Mouse (Mus musculus) left cerebral cortex, postnatal 25 days (tissue): ENCODE results near the gene Lipc. TPM values are rescaled to one million over a fixed set of nuclear protein-coding genes. Genes with fewer than 3 reads are reported as not detected.
"Not testable (repeated sequence)": the region's sequence is repeated elsewhere in the genome, so short reads cannot be mapped to it uniquely, and the experiment has no call there.

Experiments used
- DNase-seq, 2 experiments: peaks; one replicate each; pipeline ENCODE4 v3.0.0; 2022; ENCODE audit warnings: low spot score in 2 of 2, mixed read lengths in 1 of 2
- intact Hi-C: fragments of 180-260 bp; cut with DNase I; formaldehyde crosslinking; loops from one replicate; pipeline ENCODE4 v1.15.1; 2025
- total RNA-seq, 2 experiments: library from RNA; stranded (reverse); gene quantifications; 2 replicates each; pipeline ENCODE4 v1.2.3; 2021

Gene Lipc
- total RNA-seq, 2 experiments from 2014 or later = 0.37 TPM; not detected in 1

DNA sequence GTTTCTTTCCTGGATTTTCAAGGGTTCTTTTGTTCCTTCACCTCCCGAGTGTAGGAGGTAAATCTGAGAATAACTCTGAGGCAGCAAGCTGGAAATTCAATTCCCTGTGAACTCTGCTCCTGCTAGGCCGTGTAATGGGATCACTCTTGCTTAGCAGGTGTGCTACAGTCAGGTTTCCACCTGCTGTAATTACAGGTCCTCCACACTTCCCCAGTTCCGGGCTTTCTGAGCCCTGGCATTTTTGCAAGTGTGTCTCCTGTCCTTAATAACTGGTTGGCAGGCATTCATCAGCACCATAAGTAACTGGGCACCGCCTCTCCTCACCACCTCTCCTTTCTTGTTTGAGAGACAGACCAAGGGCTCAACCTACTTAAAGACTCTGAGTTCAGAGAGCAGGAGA, 76.5 kb downstream of the Lipc start:
- no peak for DNase-seq
- intact Hi-C loops = no loop called here

DNA sequence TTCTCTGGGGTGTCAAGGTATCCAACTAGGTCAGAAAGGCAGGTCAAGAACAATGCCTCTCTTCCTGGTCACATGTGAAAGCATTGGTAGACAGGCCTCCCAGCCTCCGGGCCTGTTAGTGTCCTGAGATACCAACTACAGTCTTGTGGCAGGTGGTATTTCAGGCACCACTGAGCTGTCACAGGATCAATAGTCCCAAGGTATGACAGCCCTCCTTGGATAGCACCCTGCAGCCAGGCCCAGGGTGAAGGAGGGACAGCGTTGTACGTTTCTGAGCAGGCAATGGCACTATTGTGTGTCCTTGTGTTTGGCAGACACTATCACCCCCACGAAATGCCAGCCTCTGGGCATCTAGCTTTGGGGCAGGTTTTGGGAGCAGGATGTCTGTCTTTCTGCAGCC, 77.0 kb downstream of the Lipc start:
- intact Hi-C loops = no loop called here
- DNase-seq = no peak

DNA sequence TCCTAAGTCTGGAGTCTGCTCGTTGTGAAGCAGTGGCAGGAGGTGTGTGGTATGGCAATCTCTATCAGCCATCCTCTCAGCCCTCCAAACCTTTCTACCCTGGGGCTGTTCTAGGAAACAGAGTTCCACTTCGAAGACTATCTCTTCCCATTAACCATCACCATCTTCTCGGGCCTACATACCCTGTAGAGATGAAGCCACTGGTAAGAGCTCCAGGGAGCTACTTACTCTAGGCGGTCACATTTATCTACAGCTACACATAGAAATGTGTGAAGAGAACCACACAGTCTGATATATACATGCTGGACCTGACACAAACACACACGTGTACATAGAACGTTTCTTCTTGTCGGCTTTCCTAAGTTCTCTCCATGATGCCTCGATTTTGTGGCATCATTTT, 79.4 kb downstream of the Lipc start:
- intact Hi-C loops = no loop called here
- no peak for DNase-seq

DNA sequence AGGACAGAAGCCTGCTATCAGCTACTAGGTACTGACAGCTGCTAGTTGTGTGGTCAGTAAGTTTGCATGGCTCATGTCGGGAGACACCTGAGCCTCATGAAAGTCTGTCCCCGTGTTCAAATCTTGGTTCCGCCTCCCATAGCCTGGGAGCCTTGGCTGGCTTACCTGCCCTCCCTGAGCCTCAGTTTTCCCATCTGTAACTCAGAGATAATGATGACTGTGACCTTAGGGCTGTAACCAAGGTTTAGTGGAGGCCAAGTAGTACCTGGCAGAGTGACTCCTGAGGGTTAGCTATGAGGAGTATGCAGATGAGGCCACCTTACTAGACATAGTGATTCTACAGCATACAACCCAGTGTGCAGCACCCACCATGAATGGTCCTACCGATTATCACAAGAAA, 81.7 kb downstream of the Lipc start:
- no peak for DNase-seq
- intact Hi-C loops = no loop called here

DNA sequence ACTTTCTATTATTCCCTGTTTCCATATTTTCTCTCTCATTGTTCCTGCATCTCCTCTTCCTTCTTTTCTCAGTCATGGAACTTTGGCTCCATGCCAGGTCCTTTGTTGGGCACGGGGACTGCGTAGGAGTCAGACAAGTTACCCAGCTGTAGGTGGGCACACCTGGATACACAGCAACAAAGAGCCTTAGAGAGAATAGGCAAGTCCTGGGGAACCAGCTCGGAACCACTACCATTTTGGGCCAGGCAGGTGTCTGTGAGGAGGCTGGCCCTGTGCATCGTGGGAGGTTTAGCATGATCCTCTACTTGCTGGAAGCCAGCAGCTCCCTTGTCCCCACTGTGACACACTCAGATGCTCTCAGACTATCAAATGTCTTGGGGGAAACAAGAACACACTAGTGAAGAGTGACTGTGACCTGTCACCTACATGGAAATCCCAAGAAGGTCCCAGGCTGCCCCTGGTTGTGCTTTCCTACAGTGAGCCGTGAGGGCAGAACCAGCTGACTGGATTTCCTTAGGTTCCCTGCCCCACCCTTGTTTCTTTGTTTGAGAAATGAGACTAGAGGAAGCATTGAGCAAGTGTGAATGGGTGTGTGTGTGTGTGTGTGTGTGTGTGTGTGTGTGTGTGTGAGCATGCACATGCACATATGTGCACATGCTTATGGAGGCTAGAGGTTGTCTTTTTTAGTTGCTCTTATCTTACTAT, 82.7 kb downstream of the Lipc start:
- intact Hi-C loops = no loop called here
- no peak for DNase-seq

DNA sequence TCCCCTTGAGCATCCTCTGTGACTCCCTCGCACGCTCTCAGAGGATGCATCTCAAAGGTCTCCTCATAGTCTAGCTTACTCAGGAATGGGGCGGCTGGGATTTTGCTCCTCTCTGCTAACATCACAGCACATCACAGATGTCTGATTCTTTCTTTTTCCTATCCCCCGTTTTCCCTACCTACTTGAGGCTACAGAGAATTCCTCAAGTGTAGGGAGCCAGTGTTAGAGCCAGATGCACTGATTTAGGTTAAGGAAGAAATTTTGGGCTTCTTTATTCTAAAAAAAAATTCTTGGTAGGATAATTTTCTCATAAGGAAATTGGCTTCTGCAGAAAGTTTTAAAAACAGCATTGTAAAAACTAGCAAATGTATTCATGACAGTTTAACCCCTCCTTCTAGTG, 84.6 kb downstream of the Lipc start:
- peak in 1 of 2 experiments; percentile 66 for DNase-seq
- intact Hi-C loops = no loop called here

DNA sequence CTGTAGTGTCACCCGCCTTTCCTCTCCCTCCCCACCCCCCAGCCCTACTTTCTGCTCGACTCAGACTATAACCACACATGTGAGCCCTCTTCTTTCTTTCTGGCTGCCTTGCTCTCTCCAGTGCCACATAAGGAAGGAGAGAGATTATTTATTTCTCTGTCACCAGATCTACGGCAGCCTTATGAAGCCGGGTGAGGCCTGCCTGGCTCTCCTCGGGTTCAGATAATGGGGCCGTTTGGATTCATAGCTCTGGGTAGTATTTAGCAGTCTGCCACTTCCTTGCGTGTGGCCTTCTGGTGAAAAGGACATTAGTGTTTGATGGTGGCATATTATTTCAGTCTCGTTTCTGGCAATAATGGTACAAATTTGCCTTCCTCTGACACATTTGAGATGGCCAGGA, 88.0 kb downstream of the Lipc start:
- intact Hi-C loops = no loop called here
- DNase-seq = no peak

DNA sequence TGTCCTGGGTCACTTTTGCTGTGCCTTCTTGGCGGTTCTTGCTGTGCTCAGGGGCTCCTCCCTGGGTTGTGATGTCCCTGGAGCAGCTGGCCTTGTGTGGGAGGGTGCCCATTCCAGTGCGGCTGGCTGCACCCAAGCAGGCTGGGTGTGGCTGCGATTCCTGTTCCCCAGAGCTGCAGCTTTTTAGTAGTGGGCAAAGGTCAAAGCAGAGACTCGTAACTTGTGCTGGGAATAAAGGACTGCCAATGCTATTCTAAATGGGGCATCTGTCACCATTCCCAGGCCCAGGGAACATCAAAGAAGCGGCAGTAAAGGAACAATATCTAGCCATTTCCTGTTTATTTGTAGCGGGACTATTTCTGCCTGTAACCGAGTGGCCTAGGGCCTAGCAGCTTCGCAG, 88.7 kb downstream of the Lipc start:
- DNase-seq = no peak
- intact Hi-C loops = no loop called here

DNA sequence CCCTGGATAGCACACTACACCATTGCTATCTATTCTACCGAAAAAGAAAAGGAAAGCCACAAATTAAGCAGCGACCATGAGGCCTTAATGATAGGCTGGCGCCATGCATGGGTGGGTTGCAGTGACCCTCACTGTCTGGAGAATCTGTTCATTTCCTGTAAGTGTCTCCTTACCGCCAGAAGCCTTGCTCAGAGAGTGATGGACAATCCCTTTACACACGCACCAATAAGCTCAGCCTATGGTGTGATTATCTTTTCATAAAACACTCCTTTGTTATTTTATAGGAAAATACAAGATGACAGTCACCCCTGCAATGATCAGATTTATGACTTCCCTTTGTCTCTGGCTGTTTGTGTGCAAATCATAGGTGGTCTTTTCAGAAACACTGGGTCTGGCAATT, 92.8 kb downstream of the Lipc start:
- intact Hi-C loops = no loop called here
- no peak for DNase-seq

DNA sequence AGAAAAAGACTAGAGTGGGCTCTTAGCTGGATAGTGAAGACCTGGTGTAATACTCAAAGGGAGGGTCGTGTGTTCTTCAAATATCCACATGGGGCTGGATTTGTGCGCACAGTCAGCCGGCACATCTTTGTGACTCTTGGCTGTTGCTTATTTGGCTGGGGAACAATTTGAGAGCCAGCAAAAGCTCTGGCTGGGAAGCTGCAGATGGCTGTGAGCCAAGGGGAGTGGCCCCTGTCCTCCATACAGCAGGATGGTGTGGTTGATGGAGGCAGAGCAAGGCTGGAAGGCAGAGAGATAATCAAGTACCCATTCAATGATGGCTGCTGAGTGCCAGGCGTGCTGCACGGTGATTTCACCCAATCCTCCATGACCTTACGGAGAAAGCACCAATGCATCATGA, 96.2 kb downstream of the Lipc start:
- intact Hi-C loops = no loop called here
- DNase-seq = no peak

DNA sequence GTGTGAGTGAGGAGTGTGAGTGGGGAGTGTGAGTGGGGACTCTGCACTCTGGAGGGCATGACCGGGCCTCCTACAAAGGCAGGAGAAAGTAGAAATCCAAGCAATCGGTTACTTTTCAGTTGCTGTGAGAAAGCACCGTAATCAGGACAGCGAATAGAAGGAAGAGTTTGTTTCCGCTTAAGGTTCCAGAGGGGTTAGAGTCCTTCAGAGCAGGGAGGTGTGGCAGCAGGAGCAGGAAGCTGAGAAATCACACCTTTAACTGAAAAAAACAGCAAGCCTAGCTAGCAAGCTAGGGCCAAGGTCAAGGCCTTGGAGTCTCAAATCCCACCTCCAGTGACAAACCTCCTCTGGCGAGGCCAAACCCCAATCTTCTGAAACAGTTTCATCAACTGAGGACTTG, 97.1 kb downstream of the Lipc start:
- intact Hi-C loops = no loop called here
- no peak for DNase-seq

DNA sequence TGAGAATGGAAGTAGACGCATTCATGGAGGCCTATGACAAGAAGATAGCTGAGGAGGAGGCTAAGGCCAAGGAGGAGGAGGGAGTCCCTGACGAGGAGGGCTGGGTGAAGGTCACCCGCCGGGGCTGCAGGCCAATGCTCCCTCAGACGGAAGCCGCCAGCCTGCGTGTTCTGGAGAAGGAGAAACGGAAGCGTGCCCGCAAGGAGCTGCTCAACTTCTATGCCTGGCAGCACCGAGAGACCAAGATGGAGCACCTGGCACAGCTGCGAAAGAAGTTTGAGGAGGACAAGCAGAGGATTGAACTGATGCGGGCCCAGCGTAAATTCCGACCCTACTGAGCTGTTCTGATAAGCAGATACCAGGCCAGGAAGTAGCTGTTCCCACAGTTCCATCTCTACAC, 98.9 kb downstream of the Lipc start:
- DNase-seq, intact Hi-C loops: not testable (repeated sequence)

DNA sequence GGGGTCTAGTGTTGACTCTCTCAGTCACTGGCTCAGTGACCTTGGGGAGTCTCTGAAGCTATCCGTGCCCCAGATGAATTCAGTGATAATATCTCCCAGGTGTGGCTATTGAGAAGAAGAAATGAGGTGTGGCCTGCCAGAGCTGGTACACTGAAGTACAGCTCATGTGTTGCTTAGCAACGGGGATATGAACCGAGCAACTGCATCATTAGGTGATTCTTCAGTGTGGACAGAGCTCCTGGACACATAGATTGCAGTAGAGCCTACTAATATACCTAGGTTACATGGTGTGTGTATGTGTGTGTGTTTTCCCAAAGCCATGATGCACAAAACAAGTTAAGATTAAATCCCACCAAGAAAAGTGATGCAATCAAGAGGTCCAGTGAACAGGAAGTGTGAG, 100.5 kb downstream of the Lipc start:
- DNase-seq = no peak
- intact Hi-C loops = no loop called here

DNA sequence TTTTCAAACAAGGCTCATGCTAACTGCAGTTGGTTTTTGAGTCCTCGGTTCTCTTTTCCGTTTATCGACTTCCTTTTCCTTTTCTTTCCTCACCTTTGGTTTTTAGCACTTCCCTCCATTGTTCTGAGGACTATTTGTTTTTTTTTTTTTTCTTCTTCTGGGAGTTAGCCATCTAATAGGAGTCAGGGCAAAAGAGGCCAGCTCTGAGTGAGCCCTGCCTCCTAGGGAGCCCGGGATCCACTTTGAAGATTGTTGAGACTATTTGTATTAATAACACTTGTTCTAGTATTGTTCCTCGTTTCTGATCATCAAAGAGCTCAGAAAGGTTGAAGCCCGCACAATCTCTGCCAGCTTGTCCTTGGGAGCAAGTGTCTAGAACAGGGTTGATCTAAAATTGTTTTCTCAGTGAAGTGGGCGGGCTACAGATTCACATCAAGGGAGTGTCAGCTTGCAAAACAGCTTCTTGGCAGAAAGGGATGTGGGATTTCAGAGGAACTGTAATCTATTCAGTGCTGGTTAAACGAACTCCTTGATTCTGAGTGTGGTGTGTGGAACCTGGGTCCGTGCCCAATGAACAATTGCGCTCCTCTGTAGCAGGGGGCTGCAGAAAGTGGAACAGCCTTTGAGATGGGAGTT, 103.8 kb downstream of the Lipc start:
- intact Hi-C loops = loop anchor here (10.0 kb wide), 1 partner anchor 173 kb away; the partner anchor contains the start of gene Adam10
- DNase-seq = peak; percentile 14 to 76

DNA sequence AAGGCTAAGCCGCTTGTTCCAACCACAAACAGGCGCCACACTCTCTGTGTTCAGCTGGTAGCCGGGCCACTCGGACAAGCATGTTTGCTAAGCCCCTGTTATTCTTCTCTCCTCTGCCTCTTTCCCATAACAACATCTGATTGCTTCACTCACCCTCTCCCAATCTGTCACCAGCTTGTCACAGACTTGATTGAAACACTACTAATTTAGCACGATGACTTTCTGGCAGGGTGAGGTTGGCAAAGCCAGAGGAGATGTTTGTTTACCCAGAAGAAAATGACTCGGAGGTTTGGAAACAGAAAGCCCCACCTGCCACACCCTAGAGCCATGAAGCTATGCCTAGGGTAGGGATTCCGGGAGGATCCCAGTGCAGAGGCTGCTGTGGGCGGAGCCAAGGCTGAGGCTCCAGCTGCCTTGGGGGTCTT, 104.4 kb downstream of the Lipc start:
- DNase-seq = no peak
- intact Hi-C loops = loop anchor here (10.0 kb wide), 1 partner anchor 173 kb away; the partner anchor contains the start of gene Adam10

DNA sequence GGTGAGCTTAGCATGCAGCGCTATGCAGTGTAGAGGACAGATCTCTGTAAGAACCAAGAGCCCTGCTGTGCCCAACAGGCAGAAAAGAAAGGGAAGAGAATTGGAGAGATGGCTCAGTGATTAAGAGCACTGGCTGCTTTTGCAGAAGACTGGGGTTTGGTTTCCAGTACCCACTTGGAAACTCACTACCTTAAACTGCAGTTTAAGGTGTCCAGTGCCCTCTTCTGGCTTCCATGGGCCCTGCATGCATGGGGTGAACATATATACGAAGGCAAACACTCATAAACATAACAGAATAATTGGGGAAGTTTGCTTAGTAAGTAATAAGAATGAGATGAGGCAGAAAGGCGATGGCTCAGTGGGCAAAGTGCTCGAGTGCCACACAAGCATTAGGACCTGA, 108.8 kb downstream of the Lipc start:
- DNase-seq = no peak
- intact Hi-C loops = loop anchor here (10.0 kb wide), 1 partner anchor 168 kb away; the partner anchor contains the start of gene Adam10

DNA sequence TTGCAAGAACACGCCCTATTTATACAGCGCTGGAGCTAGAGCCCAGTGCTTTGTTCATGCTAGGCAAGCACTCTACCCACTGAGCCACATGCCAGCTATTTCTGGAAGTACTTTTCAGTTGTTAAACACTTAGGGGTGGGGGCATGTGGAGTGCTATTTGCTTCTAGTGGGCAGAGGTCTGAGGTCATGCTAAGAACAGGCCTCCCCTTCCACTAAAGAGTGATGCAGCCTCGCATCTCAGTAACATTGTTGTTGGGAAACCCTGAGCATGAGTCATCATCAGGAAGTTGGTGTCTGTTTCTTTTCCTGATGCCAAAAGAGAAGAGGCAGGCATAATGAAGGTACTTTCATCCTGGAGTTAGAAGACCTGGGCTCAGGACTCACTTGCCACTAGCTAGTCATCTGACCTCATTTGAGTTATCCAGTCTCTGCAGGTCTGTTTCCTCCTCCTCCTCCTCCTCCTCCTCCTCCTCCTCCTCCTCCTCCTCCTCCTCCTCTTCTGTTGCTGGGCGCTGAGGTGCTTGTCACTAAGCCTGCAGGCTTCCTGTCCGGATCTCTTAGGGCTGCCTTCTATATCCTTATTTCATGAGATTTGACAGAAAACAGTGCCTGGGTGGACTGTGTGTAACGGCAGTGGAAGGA, 109.6 kb downstream of the Lipc start:
- intact Hi-C loops = loop anchor here (10.0 kb wide), 1 partner anchor 168 kb away; the partner anchor contains the start of gene Adam10

DNA sequence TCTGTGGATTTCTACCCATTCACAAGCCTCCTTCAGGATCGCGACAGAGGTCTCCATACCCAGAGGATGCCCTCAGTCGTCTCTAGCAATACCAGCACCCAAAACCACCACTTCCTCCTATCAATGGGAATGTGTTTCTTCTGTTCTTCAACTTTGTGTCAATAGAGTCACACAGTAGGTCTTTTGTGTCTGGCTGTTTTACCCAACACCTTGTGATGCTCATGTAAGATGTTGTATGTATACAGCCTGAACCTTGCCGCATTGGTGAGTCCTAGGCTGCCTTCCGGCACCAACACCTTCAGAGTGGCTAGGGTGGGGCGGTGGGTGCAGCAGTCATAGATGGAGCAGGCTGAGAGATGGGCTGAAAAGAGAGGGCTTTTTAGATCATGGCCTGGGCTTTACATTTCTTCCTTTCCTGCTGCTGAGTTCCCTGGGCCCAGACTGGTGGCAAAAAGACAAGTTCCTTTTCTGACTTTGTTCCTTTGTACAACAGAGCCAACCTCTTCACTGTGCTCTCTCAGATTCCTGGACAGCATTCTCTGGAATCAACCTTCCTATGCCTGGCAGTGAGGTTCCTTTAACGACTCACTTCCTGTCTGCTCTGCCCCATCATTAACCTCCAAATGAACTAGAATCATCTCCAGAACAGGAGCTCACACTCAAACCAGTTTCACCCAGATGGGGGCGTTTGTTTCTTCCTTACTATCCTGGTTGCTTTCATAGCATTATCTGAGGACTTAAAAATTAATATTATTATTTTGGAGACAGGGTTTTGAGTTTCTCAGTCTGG, 110.4 kb downstream of the Lipc start:
- intact Hi-C loops = loop anchor here (10.0 kb wide), 1 partner anchor 167 kb away; the partner anchor contains the start of gene Adam10
- DNase-seq = no peak

More for the DNA sequence above, 109.6 kb downstream of the Lipc start:
- peak; percentile 13 to 42 for DNase-seq

DNA sequence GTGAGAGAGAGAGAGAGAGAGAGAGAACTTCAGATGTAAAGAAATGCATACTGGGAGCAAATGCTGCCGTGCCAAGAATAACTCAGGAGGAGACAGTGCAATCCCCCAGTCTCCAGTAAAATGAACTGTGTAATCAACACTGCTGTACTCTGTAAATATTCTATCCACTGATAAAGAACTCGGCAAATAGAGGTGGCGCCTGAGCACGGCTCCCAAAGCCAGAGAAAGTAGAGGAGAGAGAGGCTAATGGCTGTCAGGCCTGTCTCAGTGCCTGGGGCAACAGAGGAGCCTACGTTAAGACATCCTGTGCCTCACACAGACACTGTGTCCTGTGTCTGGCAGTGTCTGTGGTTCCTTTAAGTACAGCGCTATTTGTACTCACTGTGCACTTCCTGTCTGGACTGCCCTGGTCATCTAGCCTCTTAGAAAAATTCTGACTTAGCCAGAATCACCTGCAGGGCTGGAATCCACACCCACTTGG, 111.1 kb downstream of the Lipc start:
- intact Hi-C loops = loop anchor here (10.0 kb wide), 1 partner anchor 166 kb away; the partner anchor contains the start of gene Adam10
- peak; percentile 8 to 33 for DNase-seq
